Mouse (Mus musculus): ENCODE data around the gene Gm49336. TPM values are rescaled to one million over a fixed set of nuclear protein-coding genes. Genes with fewer than 3 reads are reported as not detected.

Gm49336 gene
- polyA plus RNA-seq, 1 experiment from 2014 or later: 50.3 TPM

DNA sequence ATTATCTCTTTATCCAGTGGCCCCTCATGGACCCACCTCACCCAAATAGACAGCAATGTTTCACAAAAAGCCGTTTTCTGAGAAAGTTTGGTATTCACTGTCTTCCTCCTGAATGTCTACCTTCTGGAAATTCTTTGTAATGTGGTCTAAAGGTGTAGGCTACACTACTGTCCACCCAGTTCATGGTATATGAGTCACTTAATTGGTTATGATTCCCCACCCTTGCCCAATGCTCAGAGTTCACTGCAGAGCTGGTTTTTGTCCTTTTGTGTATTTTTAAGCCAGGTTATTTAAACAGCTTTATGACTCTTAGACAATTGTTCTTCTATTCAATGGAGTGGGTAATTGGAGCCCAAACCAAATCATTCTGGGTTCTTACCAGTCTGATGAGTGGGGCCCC is 35.2 kb downstream of the Gm49336 start:
- Histone ChIP-seq H3K4me2 (replicated peaks) (no peak overlapping the region), H3K4me1 (replicated peaks) (no peaks in the 10 kb centered on the region), H3K27me3 (no peaks in the 10 kb centered on the region), H3K9ac (replicated peaks) (no peak overlapping the region), H3K4me3 (replicated peaks) (no peak overlapping the region), H3K36me3 (peaks cover 28% of the 10 kb centered on the region), H3K9me3 (no peaks in the 10 kb centered on the region), H3K27ac (no peak overlapping the region)
- no peak for ATAC-seq
- WGBS: 92% methylated on average over 1 of the region's 1 CpGs

DNA sequence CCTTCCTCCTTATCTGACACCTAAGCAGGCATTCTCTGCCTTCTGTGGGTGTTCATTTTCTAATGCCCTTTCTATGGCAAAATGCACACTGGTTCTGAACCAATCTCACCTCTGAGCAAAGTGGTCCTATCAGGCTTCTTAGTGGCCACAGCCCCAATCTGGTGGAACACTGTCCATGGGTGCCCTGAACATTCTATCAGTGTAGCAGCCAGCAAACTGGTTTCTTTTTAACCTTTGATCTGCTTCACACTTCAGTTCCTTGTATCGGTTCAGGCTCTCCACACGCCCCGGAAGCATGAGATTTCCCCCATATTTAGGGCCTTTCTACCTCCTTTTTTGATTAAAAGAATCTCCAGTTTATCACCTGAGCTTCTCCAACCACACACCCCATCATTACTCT is 36.3 kb downstream of the Gm49336 start:
- no peak overlapping the region for H3K9ac ChIP-seq (replicated peaks)
- H3K27ac ChIP-seq: no peak overlapping the region
- no peaks in the 10 kb centered on the region for H3K9me3 ChIP-seq
- H3K27me3 ChIP-seq: no peaks in the 10 kb centered on the region
- peaks cover 24% of the 10 kb centered on the region for H3K36me3 ChIP-seq
- no peak overlapping the region for H3K4me3 ChIP-seq (replicated peaks)
- no peak overlapping the region for H3K4me2 ChIP-seq (replicated peaks)
- WGBS: 98% methylated on average over 3 of the region's 3 CpGs
- H3K4me1 ChIP-seq (replicated peaks): no peaks in the 10 kb centered on the region
- ATAC-seq: no peak

DNA sequence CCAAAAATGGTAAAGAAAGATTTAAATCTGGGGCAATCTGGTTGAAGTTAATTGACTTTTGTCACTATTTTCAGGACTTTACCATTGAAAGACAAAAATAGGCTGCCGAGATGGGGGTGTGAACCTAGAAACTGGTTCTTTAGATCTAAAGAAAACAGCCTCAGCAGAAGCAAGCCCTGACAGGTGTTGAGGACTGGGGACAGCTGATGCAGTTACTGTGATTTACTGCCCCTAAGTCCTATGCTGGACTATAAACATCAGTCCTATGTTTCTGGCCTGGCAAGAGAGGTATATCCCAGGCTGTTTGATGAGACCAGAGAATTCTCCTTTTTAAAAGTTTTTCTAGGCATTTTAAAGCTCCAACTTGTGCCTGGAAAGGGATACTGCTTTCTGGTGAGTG is 37.3 kb downstream of the Gm49336 start:
- H3K9ac ChIP-seq (replicated peaks): no peak overlapping the region
- H3K9me3 ChIP-seq: no peaks in the 10 kb centered on the region
- H3K4me2 ChIP-seq (replicated peaks): no peak overlapping the region
- ATAC-seq: no peak
- peaks cover 18% of the 10 kb centered on the region for H3K36me3 ChIP-seq
- H3K4me3 ChIP-seq (replicated peaks): no peak overlapping the region
- no peak overlapping the region for H3K27ac ChIP-seq
- WGBS: 93% methylated on average over 1 of the region's 1 CpGs
- H3K27me3 ChIP-seq: no peaks in the 10 kb centered on the region
- no peaks in the 10 kb centered on the region for H3K4me1 ChIP-seq (replicated peaks)

DNA sequence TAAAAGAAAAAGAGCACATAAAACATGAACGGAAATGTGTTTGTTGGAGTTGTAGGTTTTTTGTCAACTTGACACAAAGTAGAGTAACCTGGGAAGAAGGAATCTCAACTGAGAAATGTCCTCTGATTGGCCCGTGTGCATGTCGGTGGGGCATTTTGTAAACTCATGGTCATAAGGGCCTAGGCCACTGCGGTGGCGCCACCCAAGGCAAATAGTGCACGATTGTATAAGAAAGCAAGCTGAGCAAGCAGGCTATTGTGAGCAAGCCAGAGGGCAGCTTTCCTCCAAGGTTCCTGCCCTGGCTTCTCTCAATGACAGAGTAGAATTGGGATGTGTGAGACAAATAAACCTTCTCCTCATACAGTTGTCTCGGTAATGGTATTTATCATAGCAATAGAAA is 42.1 kb downstream of the Gm49336 start:
- no peaks in the 10 kb centered on the region for H3K36me3 ChIP-seq
- H3K9ac ChIP-seq (replicated peaks): no peak overlapping the region
- H3K27me3 ChIP-seq: no peaks in the 10 kb centered on the region
- no peak overlapping the region for H3K27ac ChIP-seq
- no peaks in the 10 kb centered on the region for H3K9me3 ChIP-seq
- H3K4me3 ChIP-seq (replicated peaks): no peak overlapping the region
- no peak for ATAC-seq
- H3K4me1 ChIP-seq (replicated peaks): no peaks in the 10 kb centered on the region
- H3K4me2 ChIP-seq (replicated peaks): no peak overlapping the region
- WGBS: 92% methylated on average over 7 of the region's 7 CpGs

DNA sequence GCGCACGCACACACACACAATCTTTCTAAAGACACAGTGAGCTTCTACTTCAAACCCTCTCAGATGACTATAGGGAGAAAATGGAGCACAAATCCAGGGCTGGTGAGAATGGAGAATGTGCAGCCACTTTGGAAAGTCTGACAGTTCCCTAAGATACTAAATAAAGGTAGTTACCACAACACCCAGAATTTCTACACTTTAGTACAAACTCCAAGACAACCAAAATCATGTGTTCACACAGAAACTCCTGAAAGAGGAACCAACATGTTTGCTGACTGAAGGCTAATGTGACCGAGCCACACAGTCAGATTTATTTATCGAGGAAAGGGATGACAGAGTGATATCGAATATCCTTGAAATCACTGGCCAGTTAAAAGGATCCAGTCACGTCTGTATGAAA is 46.3 kb downstream of the Gm49336 start:
- Histone ChIP-seq H3K27ac (no peak overlapping the region), H3K4me2 (replicated peaks) (no peak overlapping the region), H3K9ac (replicated peaks) (no peak overlapping the region), H3K27me3 (no peaks in the 10 kb centered on the region), H3K36me3 (no peaks in the 10 kb centered on the region), H3K9me3 (no peaks in the 10 kb centered on the region), H3K4me3 (replicated peaks) (no peak overlapping the region), H3K4me1 (replicated peaks) (no peaks in the 10 kb centered on the region)
- no peak for ATAC-seq
- WGBS: 96% methylated on average over 6 of the region's 6 CpGs

DNA sequence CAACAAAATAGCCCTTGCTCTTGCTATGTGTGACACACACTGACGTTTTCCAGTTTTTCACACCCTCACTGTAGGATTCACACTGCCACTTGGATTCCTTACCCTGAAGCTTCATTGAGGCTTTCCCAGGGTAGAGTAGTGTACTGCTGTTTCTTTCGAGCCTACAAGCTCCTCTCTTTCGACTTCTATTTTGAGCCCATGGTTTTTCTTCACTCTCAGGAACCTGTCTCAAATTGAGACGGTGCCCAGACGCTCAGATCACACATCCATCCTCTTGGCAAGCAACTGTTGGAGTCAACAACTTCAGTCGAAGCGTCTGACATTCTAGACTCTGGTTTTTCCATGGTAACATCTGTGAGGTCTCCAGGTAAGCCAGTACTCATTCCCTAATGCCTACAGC is 54.4 kb downstream of the Gm49336 start, which contains the start of gene Atp8a2:
TSS of gene Atp8a2 (minus strand) at position 296 of the 400 bp plus-strand sequence.
- H3K4me1 ChIP-seq (replicated peaks): no peaks in the 10 kb centered on the region
- no peak within 1 kb of the TSS for H3K4me3 ChIP-seq (replicated peaks)
- WGBS: 85% methylated on average over 7 of the region's 7 CpGs

DNA sequence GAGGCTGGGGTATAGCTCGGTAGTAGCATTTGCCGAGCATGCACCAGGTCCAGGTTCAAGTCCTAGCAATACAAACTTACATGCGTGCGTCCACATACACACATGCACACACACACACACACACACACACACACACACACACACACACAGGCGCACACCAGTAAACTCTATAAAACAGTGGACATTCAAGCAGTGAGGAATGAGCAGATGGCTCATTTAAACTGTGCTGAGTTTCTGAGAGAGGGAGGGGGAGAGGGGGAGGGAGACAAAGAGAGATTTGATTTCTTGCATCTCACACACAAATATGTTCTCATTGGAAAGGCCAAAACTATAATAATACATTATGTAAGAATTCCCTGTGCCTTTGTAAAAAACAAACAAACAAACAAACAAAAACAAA is 55.3 kb downstream of the Gm49336 start:
- no peak for ATAC-seq
- WGBS: 89% methylated on average over 5 of the region's 5 CpGs
- H3K27ac ChIP-seq: no peak overlapping the region

More for the DNA sequence above, 54.4 kb downstream of the Gm49336 start, which contains the start of gene Atp8a2:
- H3K4me2 ChIP-seq (replicated peaks): no peak within 1 kb of the TSS
- H3K27ac ChIP-seq: no peak within 1 kb of the TSS
- H3K9me3 ChIP-seq: no peaks in the 10 kb centered on the region
- H3K27me3 ChIP-seq: no peaks in the 10 kb centered on the region
- no peaks in the 10 kb centered on the region for H3K36me3 ChIP-seq
- ATAC-seq: no peak
- H3K9ac ChIP-seq (replicated peaks): no peak within 1 kb of the TSS

DNA sequence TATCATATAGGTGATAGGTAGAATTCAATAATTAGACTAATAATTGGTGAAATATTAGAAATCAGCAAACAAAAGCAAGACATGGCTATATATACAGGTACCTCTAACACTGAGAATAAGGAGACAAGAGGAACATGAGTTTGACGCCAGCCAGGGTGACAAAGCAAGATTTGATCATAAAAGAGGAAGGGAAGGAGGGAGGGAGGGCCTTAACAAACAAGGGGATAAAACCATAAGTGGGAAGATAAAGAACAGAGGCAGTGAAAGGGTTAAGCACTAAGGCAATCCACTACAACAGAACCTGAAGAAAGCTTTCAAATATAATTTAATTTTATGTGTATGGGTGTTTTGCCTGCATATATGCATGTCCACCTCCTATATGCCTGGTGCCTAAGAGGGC is 56.7 kb downstream of the Gm49336 start:
- no peaks in the 10 kb centered on the region for H3K36me3 ChIP-seq
- H3K4me1 ChIP-seq (replicated peaks): no peaks in the 10 kb centered on the region
- 92% methylated on average over 1 of the region's 1 CpGs for WGBS
- H3K4me3 ChIP-seq (replicated peaks): no peak overlapping the region
- no peaks in the 10 kb centered on the region for H3K9me3 ChIP-seq
- no peak overlapping the region for H3K4me2 ChIP-seq (replicated peaks)
- no peaks in the 10 kb centered on the region for H3K27me3 ChIP-seq
- no peak for ATAC-seq
- H3K9ac ChIP-seq (replicated peaks): no peak overlapping the region
- no peak overlapping the region for H3K27ac ChIP-seq

More for the DNA sequence above, 55.3 kb downstream of the Gm49336 start:
- Histone ChIP-seq H3K4me2 (replicated peaks) (no peak overlapping the region), H3K4me1 (replicated peaks) (no peaks in the 10 kb centered on the region), H3K9ac (replicated peaks) (no peak overlapping the region), H3K27me3 (no peaks in the 10 kb centered on the region), H3K9me3 (no peaks in the 10 kb centered on the region), H3K4me3 (replicated peaks) (no peak overlapping the region), H3K36me3 (no peaks in the 10 kb centered on the region)

DNA sequence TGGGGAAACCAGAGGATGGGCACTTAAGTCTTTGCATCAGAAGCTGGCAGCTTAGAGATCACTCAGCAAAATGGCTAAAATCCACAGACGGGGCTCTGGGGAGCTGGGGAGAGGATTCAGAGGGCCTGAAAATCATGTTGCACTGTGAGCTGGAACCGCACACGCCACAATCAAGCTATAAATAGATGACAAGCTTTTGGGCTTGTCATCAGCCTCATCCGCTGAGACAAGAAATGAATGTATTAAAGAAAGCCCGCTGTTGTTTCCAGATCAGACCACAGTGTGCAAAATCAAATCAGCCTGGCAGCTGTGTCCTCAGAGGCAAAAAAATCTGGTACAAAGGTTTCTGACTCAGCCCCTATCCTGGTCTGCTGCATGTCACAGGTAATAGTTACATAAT is 61.5 kb downstream of the Gm49336 start:
- Histone ChIP-seq H3K4me1 (replicated peaks) (no peaks in the 10 kb centered on the region), H3K27ac (no peak overlapping the region), H3K36me3 (no peaks in the 10 kb centered on the region), H3K4me3 (replicated peaks) (no peak overlapping the region), H3K9me3 (no peaks in the 10 kb centered on the region), H3K27me3 (no peaks in the 10 kb centered on the region), H3K9ac (replicated peaks) (no peak overlapping the region), H3K4me2 (replicated peaks) (no peak overlapping the region)
- WGBS: 72% methylated on average over 5 of the region's 5 CpGs
- no peak for ATAC-seq

DNA sequence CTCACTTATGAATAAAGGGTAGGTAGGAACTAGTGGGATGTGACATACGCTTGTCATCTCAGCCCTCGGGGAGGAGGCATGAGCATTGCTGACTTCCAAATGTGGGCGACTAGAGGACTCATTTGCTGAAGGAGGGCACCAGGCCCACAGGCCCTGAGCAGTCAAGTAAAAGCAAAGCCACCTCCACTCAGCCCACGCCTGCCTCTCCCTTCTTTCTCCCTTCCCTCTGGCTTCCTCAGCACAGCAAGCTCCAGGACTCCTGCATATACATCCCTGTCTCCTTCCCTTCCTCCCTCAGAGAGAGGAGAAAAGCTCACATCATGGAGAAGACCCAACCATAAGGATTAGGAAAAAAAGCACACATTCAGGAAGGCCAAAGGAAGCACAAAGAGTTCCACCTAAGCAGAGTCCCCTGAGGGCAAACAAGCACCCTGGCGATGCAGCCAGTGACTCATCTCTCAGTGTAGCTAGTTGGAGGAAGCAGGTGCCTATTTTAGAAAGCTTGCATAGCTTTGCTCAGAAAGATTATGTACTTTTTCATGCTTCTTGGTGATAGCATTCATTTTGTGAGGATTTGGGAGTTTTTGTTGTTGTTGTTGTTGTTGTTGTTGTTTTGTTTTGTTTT is 63.0 kb downstream of the Gm49336 start:
- Histone ChIP-seq H3K4me1 (replicated peaks) (no peaks in the 10 kb centered on the region), H3K9me3 (no peaks in the 10 kb centered on the region), H3K27ac (no peak overlapping the region), H3K36me3 (no peaks in the 10 kb centered on the region), H3K9ac (replicated peaks) (no peak overlapping the region), H3K27me3 (no peaks in the 10 kb centered on the region), H3K4me3 (replicated peaks) (no peak overlapping the region), H3K4me2 (replicated peaks) (no peak overlapping the region)
- 92% methylated on average over 5 of the region's 5 CpGs for WGBS
- ATAC-seq: no peak

DNA sequence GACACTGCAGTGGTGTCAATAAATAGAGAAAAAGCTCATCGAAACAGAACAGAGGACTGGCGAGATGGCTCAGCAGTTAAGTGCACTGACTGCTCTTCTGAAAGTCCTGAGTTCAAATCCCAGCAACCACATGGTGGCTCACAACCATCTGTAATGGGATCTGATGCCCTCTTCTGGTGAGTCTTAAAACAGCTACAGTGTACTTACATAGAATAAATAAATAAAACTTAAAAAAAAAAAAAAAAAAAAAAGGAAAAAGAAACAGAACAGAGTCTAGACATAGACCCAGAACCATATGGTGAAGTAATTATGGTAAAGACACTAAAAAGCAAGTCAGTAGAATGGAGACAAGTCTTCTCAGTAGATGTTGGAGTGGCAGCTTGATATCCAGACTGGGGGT is 70.0 kb downstream of the Gm49336 start:
- H3K27me3 ChIP-seq: peaks cover 12% of the 10 kb centered on the region; the same call in 1 of the 2 replicates
- WGBS: 91% methylated on average over 2 of the region's 2 CpGs
- H3K27ac ChIP-seq: no peak overlapping the region
- ATAC-seq: no peak
- peaks cover 16% of the 10 kb centered on the region for H3K4me1 ChIP-seq (replicated peaks)
- no peaks in the 10 kb centered on the region for H3K36me3 ChIP-seq
- H3K9me3 ChIP-seq: no peaks in the 10 kb centered on the region
- H3K9ac ChIP-seq (replicated peaks): no peak overlapping the region
- H3K4me2 ChIP-seq (replicated peaks): no peak overlapping the region
- no peak overlapping the region for H3K4me3 ChIP-seq (replicated peaks)

DNA sequence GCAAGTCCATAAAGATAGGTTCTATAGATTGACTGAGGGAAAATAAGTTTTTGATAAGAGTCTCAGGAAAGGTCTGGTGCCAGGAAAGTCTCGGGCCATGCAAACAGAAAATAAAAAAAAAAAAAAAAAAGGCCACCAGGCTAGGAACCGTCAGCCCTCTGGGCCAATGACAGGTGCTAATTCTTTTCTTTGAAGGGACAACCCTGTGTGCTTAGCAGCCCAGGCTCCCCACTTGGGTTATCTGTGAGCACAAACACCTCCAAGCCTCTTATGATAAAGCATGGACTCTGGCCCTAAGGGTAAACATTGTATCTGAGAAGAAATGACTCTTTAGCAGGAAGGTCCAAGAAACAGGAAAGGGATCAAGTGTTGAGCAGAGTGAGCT is 72.7 kb downstream of the Gm49336 start:
- peaks cover 16% of the 10 kb centered on the region for H3K4me1 ChIP-seq (replicated peaks)
- peak overlapping the region; percentile 75 for H3K4me3 ChIP-seq (replicated peaks)
- no peak for ATAC-seq
- no peaks in the 10 kb centered on the region for H3K9me3 ChIP-seq
- H3K27ac ChIP-seq: no peak overlapping the region
- H3K4me2 ChIP-seq (replicated peaks): peak overlapping the region; percentile 89
- peaks cover 34% of the 10 kb centered on the region for H3K27me3 ChIP-seq
- 49% methylated on average over 2 of the region's 2 CpGs for WGBS
- no peaks in the 10 kb centered on the region for H3K36me3 ChIP-seq
- H3K9ac ChIP-seq (replicated peaks): no peak overlapping the region; the same call in 1 of the 2 replicates

All from midbrain, embryonic 13.5 days (tissue).